Mouse (Mus musculus): ENCODE measurements at regions not wholly inside any gene's neighbourhood (a gene's known extent, or its start where the extent isn't known, plus 50 kb on each side); places are given as distances from the start of the nearest gene placed in this dataset.

DNA sequence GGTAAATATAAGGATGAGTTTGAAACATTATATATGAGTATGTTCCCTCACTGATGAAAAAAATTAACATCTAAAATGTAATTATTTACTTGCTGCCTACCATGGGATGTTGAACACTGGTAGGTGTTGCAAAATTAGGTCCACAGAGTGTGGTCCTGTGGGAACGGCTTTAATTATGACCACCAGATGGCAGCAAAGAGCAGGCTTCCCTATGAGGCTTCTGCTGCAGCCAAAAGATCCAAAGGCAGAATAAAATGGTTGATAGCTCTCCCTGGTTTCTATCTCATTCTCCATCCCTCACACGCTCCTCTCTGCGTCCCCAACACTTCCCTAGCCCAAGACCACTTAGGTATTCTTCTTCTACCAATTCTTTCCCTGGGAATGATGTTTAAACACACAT, 54.6 kb upstream of the Cit start:
- peak; percentile 78 for DNase-seq

Data from adrenal gland, postnatal 14 days (tissue).